Mouse (Mus musculus): ENCODE results near the gene Fam171a2.

DNA sequence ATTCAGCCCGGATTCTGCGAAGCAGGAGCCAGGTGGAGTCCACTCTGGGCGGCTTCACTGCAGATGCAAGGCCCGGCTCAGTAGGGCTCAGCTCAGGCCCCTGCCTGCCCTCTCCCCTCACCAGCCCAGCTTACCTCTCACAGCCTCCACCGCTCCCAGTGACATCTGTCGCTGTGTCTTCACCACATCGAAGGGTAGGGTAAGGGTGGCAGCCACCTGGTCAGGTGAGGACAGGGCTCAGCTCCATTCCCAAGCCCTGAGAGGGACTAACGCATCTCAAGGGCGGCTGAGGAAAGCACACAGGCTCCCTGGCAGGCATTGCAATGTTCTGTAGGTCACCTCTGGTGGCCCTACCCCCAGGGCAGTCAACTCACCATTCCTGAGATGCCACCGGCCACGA, 43.8 kb downstream of the Fam171a2 start:
- TF ChIP-seq POLR2A (IDR thresholded peaks at IDR 0.05; ENCODE audit: borderline replicate concordance, extremely low read depth, low read depth, low read length): no peak
- TF ChIP-seq CTCF (IDR thresholded peaks at IDR 0.05; ENCODE audit: insufficient read depth, low read length): no peak
